Comparison of ENCODE assay signal across 7 mouse cellular contexts in the genomic region with DNA sequence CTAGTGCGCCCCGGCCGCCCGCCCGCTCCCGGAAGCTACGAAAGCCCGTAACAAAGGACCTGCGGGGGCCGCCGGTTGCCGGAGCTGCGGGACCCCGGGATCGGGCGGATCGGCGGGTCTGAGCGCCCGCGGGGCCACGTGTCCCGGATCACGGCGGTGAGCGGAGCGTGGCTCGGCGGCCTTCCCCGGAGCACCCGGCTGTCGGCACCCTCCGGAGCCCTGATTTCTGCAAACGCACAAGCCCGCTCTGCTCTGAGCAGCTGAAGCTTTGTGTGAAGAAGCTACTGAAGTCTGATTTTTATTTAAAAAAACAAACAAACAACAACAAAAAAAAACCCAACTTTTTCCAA. TPM values are rescaled to one million over a fixed set of nuclear protein-coding genes. Genes with fewer than 3 reads are reported as not detected.
DNase-seq lines count a peak whose midpoint lies in the region; ATAC-seq and TF ChIP-seq lines count a peak whose summit lies in the region.

No protein-coding gene starts in this region.

- H3K36me3 ChIP-seq in lung, postnatal 0 days (ENCODE audit: insufficient read depth, low read length): peaks cover 5% of the 10 kb centered on the region; the same call in 1 of the 2 replicates
- H3K36me3 ChIP-seq in limb, embryonic 14.5 days (ENCODE audit: control insufficient read depth, insufficient read depth, low read length): peaks cover 22% of the 10 kb centered on the region
- 0 out of 2 replicates have a peak, but pooled peaks cover 8% of the 10 kb centered on the region for H3K36me3 ChIP-seq in stomach, embryonic 15.5 days

- no peak for TF ChIP-seq CTCF in lung, postnatal 0 days (IDR thresholded peaks at IDR 0.05)

- no peaks in the 10 kb centered on the region for H3K9me3 ChIP-seq in lung, postnatal 0 days (ENCODE audit: low read length)
- no peaks in the 10 kb centered on the region for H3K9me3 ChIP-seq in limb, embryonic 14.5 days (ENCODE audit: control insufficient read depth, low read length)
- H3K9me3 ChIP-seq in stomach, embryonic 15.5 days: no peaks in the 10 kb centered on the region

- no peak for TF ChIP-seq POLR2A in limb, embryonic 14.5 days (IDR thresholded peaks at IDR 0.05; ENCODE audit: borderline replicate concordance, extremely low read depth, insufficient read depth, insufficient read length)

- H3K4me1 ChIP-seq in lung, postnatal 0 days (ENCODE audit: insufficient read depth, low read depth, low read length): peaks cover 13% of the 10 kb centered on the region; the same call in 1 of the 2 replicates
- peaks cover 17% of the 10 kb centered on the region for H3K4me1 ChIP-seq in limb, embryonic 14.5 days (ENCODE audit: control insufficient read depth, insufficient read depth, low read length)
- peaks cover 18% of the 10 kb centered on the region for H3K4me1 ChIP-seq in stomach, embryonic 15.5 days

- peak overlapping the region; percentile 76 for H3K4me2 ChIP-seq in lung, postnatal 0 days (replicated peaks; ENCODE audit: low read depth, low read length)
- peak overlapping the region; percentile 88 for H3K4me2 ChIP-seq in limb, embryonic 14.5 days (replicated peaks; ENCODE audit: low read depth, low read length, severe bottlenecking)
- H3K4me2 ChIP-seq in stomach, embryonic 15.5 days: peak overlapping the region; percentile 70

- peak overlapping the region; percentile 88 for H3K27ac ChIP-seq in lung, postnatal 0 days (ENCODE audit: low read length)
- peak overlapping the region; percentile 87 for H3K27ac ChIP-seq in limb, embryonic 14.5 days (replicated peaks; ENCODE audit: low read depth, low read length)
- H3K27ac ChIP-seq in stomach, embryonic 15.5 days: peak overlapping the region; percentile 89

- peak overlapping the region; percentile 83 for H3K9ac ChIP-seq in lung, postnatal 0 days (replicated peaks; ENCODE audit: low read depth)
- H3K9ac ChIP-seq in limb, embryonic 14.5 days (ENCODE audit: low read depth, low read length, severe bottlenecking): peak overlapping the region; percentile 93
- peak overlapping the region; percentile 86 for H3K9ac ChIP-seq in stomach, embryonic 15.5 days

- no peak for TF ChIP-seq EP300 in lung, postnatal 0 days (IDR thresholded peaks at IDR 0.05)

- no peaks in the 10 kb centered on the region for H3K27me3 ChIP-seq in lung, postnatal 0 days (replicated peaks; ENCODE audit: insufficient read depth, low read length)
- no peaks in the 10 kb centered on the region for H3K27me3 ChIP-seq in limb, embryonic 14.5 days (ENCODE audit: control insufficient read depth, insufficient read depth, low read length)
- H3K27me3 ChIP-seq in stomach, embryonic 15.5 days (replicated peaks): no peaks in the 10 kb centered on the region

- peak; percentile 30 for ATAC-seq in lung, postnatal 0 days
- peak; percentile 13; the same call in 1 of the 2 replicates for ATAC-seq in erythroid progenitor cell, adult 5-6 weeks (replicated peaks; ENCODE audit: low FRiP score, poor library complexity, severe bottlenecking)
- peak; percentile 41 for ATAC-seq in limb, embryonic 14.5 days (ENCODE audit: low FRiP score, low read depth)
- no peak; the same call in 1 of the 2 replicates for ATAC-seq in stomach, embryonic 15.5 days (ENCODE audit: insufficient read depth, low FRiP score, low read depth)

- no peak for DNase-seq in lung, postnatal 0 days (ENCODE audit: low spot score)
- no peak for DNase-seq in lung, postnatal 10 days
- no peak for DNase-seq in limb, embryonic 14.5 days (ENCODE audit: low spot score)
- DNase-seq in right cerebral cortex, postnatal 25 days: no peak
- no peak for DNase-seq in left cerebral cortex, adult 8-10 months (ENCODE audit: low spot score in 2 of 2)

- under 1% methylated on average over 35 of the region's 35 CpGs for WGBS in lung, postnatal 0 days
- under 1% methylated on average over 33 of the region's 35 CpGs for WGBS in limb, embryonic 14.5 days
- under 1% methylated on average over 35 of the region's 35 CpGs for WGBS in stomach, embryonic 15.5 days

- H3K4me3 ChIP-seq in lung, postnatal 0 days (ENCODE audit: low read depth, low read length): peak overlapping the region; percentile 69
- H3K4me3 ChIP-seq in limb, embryonic 14.5 days (replicated peaks; ENCODE audit: low read length): peak overlapping the region; percentile 88
- peak overlapping the region; percentile 94 for H3K4me3 ChIP-seq in stomach, embryonic 15.5 days (replicated peaks)

RNA-seq across cellular contexts. Expression of a gene that starts 0.3 kb away (rescaled TPM):
- 10.8 and 12.6 TPM in 2 replicates for polyA plus RNA-seq in lung, postnatal 0 days (2015; fragmentation: Nextera tagmentation; extraction: Ambion mirVana)
- 8.6 and 10.1 TPM in 2 replicates for total RNA-seq in erythroid progenitor cell, adult 5-6 weeks (2015; ENCODE audit: low replicate concordance)
- 5.6 and 9.7 TPM in 2 replicates for total RNA-seq in erythroid progenitor cell, adult 5-6 weeks (2017; ENCODE audit: low replicate concordance)
- 23.9 and 36.2 TPM in 2 replicates for polyA plus RNA-seq in limb, embryonic 14.5 days (2012; rRNA removed)
- polyA plus RNA-seq in limb, embryonic 14.5 days (2014; fragmentation: Nextera tagmentation; extraction: Ambion mirVana): 15.1 and 17.4 TPM in 2 replicates
- 17.4 and 18.2 TPM in 2 replicates for polyA plus RNA-seq in stomach, embryonic 15.5 days (2015; fragmentation: Nextera tagmentation; extraction: Ambion mirVana)
- 10 to 100 TPM; 18.0 to 20.6 (median 19.4) TPM for total RNA-seq in left cerebral cortex, adult 8-10 months (2022)

RNA-seq across cellular contexts. Expression of a gene that starts 0.6 kb away (rescaled TPM):
- polyA plus RNA-seq in lung, postnatal 0 days (2015; fragmentation: Nextera tagmentation; extraction: Ambion mirVana): 11.1 and 11.2 TPM in 2 replicates
- 2.5 TPM in 2 replicates for total RNA-seq in erythroid progenitor cell, adult 5-6 weeks (2015; ENCODE audit: low replicate concordance)
- 7.1 and 7.5 TPM in 2 replicates for total RNA-seq in erythroid progenitor cell, adult 5-6 weeks (2017; ENCODE audit: low replicate concordance)
- polyA plus RNA-seq in limb, embryonic 14.5 days (2012; rRNA removed): 11.7 and 13.6 TPM in 2 replicates
- 10.4 and 11.0 TPM in 2 replicates for polyA plus RNA-seq in limb, embryonic 14.5 days (2014; fragmentation: Nextera tagmentation; extraction: Ambion mirVana)
- polyA plus RNA-seq in stomach, embryonic 15.5 days (2015; fragmentation: Nextera tagmentation; extraction: Ambion mirVana): 10.8 and 11.2 TPM in 2 replicates
- total RNA-seq in left cerebral cortex, adult 8-10 months (2022): 10 to 100 TPM in 3 of 4 experiments, 1 to 10 TPM in 1; 9.6 to 12.8 (median 12.1) TPM

RNA-seq across cellular contexts. Expression of a gene that starts 24.7 kb away (rescaled TPM):
- 0.08 and 0.20 TPM in 2 replicates for polyA plus RNA-seq in lung, postnatal 0 days (2015; fragmentation: Nextera tagmentation; extraction: Ambion mirVana)
- not detected in 2 replicates for total RNA-seq in erythroid progenitor cell, adult 5-6 weeks (2015; ENCODE audit: low replicate concordance)
- total RNA-seq in erythroid progenitor cell, adult 5-6 weeks (2017; ENCODE audit: low replicate concordance): 0.30 TPM in 1 of 2 replicates, not detected in the other
- polyA plus RNA-seq in limb, embryonic 14.5 days (2012; rRNA removed): 0.03 and 0.05 TPM in 2 replicates
- 0.14 TPM in 1 of 2 replicates, not detected in the other for polyA plus RNA-seq in limb, embryonic 14.5 days (2014; fragmentation: Nextera tagmentation; extraction: Ambion mirVana)
- polyA plus RNA-seq in stomach, embryonic 15.5 days (2015; fragmentation: Nextera tagmentation; extraction: Ambion mirVana): 0.14 TPM in 1 of 2 replicates, not detected in the other
- under 1 TPM; 0.41 to 0.99 (median 0.53) TPM for total RNA-seq in left cerebral cortex, adult 8-10 months (2022)
